Mouse (Mus musculus): ENCODE measurements around the gene Cacnb2. TPM values are rescaled to one million over a fixed set of nuclear protein-coding genes. Genes with fewer than 3 reads are reported as not detected.
"Not testable (repeated sequence)": the region's sequence is repeated elsewhere in the genome, so short reads cannot be mapped to it uniquely, and the experiment has no call there.

The Cacnb2 gene
- total RNA-seq, 4 experiments from 2014 or later: 70.5 to 105 (median 82.0) TPM

DNA sequence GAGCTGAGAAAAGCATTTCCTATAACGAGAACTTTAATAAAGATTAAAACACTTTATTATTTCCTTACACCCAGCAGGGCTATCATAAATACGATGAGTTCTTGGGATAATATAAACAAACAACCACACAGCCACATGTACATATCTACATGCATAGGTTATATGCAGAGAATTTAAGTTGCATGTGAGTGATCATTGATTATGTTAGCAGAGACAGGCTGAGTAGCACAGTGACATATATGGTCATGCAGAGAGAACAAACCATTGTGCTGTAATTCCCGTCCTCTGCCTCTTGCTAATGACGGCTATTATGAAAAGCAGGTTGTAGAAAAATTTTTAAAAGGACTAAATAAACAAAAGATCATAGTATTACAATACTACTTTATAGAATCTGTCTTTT lies 53.8 kb downstream of the Cacnb2 start:
- no peak for DNase-seq (ENCODE audit: low spot score)

DNA sequence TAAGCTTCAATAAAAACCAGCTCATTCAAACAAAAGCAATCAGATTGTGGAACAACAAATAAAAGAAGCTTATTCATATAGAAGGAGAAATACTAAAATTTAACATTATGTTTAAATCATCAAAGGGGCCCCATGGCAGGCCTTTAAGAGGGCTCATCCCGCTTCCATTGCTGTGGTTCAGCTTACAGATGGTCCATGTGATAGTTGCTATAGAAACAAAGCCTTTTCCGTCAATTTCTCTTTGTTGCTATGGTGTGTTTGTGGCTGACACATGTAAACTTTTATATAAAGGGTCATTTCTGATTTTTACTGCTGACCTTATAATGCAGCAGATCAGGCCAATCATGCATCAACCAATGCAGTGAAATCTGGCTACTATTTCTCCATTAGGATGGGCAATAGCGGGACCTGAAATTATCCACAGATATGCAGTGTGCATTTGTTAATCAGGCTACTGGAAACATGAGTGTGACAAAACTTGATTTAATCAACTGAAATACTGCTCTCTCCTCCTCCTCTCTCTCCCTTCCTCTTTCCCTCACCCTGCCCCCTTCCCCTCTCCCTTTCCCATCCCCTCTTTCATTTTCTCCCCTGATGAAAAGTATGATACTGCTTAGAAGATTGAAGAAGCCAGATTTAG lies 54.4 kb downstream of the Cacnb2 start:
- no peak for DNase-seq (ENCODE audit: low spot score)

DNA sequence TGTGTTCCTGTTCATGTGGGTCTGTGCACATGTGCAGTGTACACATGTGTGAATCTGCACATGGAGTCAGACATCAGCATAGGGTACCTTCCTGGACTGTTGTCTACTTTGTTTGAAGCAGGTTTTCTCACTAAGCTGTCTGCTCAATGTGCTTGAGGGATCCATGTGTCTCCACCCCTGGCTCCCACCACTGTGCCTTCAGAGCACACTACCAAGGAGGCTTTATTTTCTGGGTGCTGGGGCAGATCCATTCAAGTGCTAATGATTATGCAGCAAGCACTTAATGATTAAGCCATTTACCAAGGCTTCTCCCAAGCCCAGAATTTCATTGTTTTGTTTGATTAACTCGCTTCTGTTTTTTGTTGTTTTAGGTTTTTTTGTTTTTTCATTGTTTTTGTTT lies 62.3 kb downstream of the Cacnb2 start:
- DNase-seq (ENCODE audit: low spot score): no peak

DNA sequence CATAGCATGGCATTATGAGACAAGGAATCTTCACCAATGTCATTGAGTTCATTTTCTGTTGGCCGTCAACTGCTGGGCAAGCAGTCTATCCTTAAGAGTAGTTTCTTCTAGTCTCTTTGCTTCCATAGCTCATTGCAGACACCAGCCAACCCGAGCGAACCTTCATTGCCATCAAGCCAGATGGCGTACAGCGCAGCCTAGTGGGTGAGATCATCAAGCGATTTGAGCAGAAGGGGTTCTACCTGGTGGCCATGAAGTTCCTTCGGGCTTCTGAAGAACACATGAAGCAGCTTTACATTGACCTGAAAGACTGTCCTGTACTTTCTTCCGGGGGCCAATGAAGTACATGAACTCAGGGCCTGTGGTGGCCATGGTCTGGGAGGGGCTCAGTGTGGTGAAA lies 69.2 kb downstream of the Cacnb2 start:
- DNase-seq (ENCODE audit: low spot score): no peak

DNA sequence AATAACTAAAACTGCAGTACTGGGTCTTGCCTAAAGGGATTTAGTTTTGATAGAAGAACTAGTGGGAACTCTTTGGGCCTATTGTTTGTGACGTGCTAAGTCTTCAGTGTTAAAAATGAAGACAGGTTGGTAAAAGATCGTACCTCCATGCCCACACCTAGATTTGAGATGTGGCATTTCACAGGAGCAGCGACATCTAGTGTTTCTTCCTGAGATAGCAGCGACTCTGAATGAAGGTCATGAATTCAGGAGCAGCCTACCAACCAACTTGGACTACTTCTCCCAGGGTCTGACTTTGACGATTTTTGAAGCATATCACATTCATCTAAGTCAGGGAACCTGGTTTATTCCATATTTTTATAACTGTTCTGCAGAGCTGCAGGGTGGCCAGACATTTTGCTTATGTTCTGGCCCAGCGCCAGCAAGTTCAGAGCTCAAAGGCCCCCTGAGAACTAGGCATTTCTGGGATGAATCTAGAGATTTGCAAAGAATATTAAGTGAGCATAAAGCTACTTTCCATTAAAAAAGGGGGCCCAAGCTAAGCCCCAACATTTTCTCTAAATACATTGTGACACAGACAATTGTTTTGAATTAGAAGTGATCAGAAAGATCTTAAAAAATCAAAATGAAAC lies 74.1 kb downstream of the Cacnb2 start:
- peak; percentile 9 for DNase-seq (ENCODE audit: low spot score)

DNA sequence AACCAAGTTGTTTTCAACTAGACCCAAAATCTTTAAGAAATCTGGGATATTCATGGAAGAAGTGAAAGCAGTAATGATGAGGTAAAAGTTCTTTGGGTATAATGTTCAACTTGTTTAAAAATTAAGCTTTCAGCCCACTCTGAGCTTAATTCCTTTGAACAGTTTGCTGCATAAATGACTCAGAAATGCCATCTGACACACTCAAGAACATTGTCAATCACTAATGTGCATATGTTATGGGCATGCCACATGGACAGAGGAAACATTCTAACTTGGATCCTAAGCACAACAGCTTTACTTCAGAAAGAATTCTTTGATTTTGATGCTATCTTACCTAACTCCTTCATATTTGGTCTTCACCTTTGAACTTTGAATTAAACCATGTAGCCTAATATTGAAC lies 81.3 kb downstream of the Cacnb2 start:
- DNase-seq (ENCODE audit: low spot score): no peak

DNA sequence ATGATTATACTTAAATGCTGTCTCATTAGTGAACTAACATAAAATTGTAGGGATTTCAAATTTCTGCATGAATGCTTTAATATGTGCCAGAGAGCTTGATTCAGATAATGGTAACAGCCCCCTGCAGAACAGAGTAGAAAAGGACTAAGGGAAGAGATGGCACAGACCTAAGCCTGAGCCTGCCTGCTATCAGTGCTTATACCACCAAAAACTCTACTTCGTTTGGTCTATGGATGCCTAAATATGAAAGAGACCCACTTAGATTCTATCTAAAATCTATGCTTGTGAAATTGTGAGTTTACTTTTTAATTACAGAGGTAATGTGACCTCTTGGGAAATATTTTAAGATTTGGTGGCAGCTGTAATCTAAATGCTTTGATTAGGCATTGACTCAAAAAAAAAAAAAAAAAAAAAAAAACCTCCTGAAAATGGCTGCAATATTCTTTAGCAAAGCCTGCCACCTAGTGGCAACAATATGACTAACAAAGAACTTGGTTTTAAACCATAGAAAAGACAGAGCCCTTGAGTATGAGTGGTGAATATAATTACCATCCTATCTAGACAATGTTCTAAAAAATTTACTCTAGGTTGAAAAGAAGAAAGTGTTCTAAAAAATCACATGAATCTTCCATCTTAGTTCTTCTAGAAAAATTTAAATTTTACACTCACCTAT lies 100.2 kb downstream of the Cacnb2 start:
- peak; percentile 21 for DNase-seq (ENCODE audit: low spot score)

DNA sequence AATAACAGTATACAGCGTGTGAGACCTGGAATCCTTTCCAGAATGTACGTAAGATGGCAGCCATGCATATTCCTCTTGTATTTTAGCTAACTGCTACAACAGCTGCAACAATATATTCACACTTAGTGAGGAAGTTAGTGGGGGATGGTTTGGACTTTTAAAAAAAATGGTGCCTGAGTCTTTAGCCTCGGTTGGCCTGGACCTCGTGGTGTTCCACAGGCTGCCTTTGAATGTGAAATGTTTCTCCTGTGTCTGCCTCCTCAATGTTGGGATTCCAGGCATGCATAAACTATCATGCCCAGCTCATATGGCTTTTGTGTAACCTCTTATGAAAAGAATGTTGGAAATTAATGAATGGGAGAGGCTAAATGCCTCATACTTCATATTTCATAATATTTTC lies 100.8 kb downstream of the Cacnb2 start:
- DNase-seq (ENCODE audit: low spot score): no peak

DNA sequence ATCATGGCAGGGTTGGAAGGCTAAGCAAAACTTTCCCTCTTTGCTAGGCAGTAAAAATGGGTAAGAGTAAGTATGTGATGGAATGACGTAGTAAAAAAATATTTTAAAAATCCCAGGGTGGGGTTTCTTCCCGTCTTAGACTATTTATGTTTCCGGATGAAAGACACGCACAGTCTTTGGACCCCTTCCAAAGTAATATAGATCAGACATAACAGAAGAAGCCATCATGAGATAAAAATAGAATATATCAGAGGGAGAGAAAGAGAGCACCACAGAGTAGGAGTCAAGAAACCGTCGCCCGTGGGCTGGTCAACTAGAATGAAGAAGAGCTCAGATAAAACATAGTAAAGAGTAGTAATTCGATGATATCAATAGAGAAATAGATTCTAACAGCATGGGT lies 107.4 kb downstream of the Cacnb2 start:
- DNase-seq (ENCODE audit: low spot score): no peak

DNA sequence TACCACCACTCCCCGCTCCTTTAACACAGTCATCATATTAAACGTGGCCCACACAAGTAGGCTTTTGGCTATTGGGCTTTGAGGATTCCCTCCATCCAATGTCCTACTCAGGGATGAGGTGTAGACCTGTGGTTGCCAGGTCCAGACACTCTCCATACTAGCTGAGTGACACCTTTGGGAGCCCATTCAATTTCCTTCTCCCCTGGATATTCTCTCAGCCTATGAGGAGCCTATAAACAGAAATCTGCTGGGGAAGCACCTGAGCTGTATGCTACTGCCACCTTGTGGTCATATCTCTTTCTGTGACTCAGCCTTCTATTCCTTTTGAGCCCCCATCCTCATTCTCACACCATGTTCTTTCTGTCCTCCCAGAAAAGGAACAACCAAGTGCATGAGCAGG lies 108.9 kb downstream of the Cacnb2 start:
- no peak for DNase-seq (ENCODE audit: low spot score)

DNA sequence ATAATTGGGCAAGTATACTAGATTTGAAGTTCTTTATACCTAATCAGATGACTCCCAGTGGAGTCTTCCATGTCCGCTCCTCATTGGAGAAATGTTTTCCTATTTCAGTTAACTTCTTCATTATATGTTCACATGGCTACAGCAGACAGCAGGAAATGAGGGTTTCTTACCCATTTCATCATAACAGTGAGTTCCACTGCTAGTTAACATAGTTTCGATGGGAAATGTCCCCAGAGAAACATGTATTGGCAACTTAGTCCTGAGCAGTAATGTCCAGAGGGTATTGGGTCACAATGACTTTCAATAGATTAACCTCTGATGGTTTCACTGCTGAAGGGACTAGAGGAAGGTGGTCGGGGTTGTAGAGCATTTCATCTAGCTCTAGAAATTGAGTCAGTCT lies 110.2 kb downstream of the Cacnb2 start:
- no peak for DNase-seq (ENCODE audit: low spot score)

DNA sequence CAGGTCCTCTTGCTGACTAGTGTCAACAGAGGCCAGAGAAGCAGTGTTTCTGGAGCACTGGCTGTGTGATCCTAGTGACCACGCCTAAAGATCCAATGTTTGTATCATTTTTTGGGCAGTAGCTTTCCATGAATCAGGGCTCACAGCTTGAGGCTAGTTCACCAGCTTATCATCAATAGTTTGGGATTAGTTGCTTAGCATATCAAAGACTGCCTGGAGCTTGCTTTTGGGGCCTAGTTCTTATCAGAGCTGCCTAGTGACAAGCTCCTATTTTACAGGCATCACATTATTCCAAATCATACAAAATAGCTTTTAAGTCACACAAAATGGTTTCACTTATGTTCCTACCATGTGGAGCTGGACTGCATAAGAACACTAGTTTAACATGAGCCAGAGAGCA lies 113.8 kb downstream of the Cacnb2 start:
- no peak for DNase-seq (ENCODE audit: low spot score)

DNA sequence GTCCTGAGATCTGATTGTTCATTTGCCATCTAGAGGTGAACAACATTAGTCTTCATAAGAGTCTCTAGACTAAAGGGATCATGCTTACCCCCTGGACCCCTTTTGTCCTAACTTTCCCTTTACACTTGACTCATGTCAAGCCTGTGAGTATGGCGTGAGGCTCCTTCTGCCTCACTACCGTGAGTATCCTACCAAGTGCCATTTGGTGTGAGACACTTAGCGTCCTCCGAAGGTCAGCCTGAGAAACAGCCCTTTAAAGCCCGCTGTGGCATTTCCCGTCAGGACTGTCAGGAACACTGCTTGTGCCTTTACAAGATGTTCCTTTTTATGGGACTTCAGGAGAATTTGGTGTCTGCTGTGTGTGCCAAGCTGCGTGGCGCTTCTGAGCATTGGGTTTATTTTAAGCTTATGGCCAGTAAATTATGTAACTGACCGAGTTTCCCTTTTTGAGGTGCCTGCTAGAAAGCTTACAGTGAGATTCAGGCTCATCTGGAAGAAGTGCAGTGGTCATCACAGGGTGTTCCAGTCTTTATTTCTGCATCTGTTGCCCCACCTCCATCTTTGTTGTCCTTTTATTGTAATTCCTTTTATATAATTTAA lies 116.3 kb downstream of the Cacnb2 start:
- no peak for DNase-seq (ENCODE audit: low spot score)

DNA sequence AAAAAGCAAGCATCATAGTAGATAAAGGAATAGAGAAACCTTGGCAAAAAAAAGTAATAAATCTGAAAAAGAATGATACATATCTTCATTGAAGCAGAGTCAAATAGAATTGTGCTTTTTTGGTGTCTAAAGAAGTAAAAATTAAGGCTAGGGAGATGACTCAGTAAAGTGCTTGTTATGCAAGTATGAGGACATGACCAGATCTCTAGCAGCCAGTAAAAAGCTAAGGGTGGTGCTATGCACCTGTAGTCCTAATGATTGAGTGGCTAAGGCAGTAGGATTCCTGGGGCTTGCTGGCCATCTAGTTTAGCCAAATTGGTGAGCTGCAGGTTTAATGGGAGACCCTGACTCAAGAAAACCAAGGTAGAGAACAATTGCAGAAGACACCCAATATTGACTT lies 122.5 kb downstream of the Cacnb2 start:
- DNase-seq (ENCODE audit: low spot score): no peak

DNA sequence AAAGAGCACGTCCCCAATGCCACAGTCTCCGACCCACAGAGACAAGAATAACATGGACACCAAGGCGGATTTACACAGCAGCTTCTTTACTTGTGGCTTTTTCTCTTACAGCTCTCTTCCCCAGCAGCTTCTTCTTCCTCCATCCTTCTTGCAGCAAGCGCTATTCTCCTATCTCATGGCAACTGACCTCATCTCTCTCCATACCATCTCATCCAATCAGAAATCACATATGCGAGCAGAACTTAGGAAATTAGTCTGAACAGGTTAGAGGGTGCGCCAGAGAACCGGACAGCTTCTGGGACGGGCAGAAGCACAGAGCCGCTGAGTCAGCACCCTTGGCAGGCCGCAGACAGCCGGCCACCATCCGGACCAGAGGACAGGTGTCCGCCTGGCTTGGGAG lies 123.7 kb downstream of the Cacnb2 start:
- not testable (repeated sequence) for DNase-seq (ENCODE audit: low spot score)

DNA sequence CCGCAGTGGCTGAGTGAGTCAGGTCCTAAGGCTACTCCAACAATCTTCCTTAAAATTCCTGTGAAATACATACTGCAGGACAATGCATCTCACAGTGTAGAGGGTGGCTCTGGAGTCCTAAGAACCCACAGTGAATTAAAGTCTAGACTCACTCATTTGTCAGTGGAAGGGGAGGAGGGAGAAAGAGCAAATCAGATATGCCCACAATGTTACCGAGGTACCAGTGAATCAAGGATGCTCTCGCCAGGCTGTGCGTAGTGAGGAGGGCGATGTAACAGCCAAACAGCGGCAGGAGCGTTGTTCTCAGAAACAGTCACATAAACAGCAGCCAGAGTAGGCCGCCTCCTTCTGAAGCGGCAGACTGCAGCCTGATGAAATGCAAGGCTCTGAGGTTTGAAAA lies 136.0 kb downstream of the Cacnb2 start:
- no peak for DNase-seq (ENCODE audit: low spot score)

DNA sequence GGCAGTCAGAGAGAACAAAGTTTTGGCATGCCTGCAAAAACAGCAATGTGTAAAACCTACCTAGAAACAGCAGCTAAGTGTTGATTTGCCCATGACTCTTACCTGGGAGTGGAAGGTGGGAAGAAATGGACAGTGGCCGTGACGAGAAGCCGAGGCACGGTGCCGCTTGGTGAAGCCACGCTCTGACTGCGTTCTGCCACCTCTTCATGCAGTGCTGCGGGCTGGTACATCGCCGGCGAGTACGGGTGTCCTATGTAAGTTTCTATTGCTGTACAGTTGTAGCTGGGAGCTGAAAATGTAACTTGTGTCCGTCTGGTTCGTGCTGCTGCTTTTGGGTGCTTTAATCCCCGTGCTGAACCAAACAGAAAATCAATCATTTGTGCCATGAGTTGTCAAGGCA lies 136.6 kb downstream of the Cacnb2 start:
- no peak for DNase-seq (ENCODE audit: low spot score)

DNA sequence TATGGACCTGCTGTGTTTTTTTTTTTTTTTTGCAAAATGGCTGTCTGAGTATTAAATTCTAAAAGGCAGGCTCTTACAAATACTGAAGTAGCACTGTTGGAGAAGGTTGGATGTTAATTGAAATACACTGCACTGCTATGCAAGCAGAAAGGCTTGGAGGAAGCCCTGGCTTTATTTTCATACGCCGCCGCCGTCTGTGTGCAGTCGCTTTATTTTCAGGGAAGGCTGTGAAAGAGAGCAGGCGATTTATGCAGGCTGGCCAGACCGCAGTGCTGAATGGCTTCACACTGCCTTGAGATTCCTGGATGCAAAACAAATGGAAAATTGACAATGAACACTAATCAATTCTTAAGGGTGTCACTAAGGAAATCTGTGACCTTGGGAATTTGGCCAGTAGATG lies 137.5 kb downstream of the Cacnb2 start:
- no peak for DNase-seq (ENCODE audit: low spot score)

DNA sequence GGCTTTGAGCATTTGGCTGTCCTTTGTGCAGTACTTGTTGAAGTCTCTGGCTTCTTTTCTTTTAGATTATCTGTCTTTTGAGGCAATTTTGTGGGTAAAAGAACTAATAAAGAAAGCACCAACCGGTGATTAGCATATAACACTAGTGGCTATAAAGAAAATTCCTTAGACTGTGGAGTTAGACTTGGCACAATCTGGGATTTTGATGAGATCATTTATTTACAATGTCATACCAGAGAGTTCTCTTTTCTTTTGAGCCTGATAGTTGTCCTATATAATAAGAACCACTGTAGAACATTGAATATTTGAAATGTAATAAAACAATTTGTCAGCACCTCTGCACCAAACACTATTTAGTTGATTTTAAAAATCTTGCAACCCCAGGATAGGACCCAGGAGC lies 141.9 kb downstream of the Cacnb2 start:
- DNase-seq (ENCODE audit: low spot score): no peak

DNA sequence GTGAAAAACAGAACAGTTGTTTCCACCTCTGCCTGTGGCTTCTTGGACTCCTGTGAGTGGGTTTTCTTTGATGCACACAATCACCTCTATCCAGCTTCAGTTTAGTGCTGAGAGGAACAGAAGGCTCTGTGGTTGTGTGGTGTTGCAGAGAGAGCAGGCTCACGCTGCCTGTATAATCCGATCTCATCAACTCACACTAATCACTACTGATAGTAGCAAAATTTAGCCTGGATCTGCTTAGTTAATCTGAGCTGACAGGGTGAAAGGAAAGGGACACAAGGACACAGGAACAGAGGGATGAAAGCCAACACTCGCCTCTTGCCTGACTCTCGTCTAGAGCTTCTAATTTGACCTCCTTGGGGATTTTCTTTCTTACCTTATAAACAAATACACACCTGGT lies 160.0 kb downstream of the Cacnb2 start:
- no peak for DNase-seq (ENCODE audit: low spot score)

DNA sequence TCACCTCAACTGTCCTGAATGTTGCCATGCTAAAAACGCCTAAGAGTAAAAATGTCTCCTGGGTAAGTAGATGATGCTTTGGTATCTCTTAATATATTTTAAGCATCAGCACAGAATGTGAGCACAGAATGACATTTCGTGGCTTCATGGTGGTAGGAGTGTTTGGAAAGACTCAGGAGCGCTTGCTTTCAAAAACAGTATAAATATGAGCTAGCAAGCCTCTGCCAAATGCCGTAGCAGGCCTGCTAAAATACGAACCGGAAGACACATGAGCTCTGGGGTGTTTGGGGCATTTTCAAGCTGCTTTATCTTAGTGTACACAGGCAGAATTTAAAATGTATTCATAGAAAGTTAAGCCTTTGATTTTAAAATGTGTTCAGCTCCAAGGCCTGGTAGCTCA lies 161.0 kb downstream of the Cacnb2 start:
- DNase-seq (ENCODE audit: low spot score): no peak

DNA sequence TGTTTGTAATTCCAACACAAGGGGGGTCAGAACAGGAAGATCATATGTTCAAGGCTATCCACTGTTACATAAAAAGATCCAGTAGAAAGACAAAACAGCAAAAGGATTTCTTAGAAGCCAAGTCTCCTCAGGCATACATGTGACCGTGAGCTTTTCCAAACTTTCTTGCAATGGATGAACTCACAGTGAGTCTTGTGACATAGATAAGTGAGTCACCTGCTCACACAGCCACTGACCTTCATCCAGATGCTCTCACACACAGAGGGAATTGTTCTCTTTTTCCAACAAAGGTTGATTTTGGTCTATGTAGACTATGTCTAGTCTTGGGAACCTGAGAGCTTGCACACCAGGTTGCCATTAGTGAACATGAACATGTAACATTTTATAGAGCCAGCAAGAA lies 166.6 kb downstream of the Cacnb2 start:
- DNase-seq (ENCODE audit: low spot score): no peak

DNA sequence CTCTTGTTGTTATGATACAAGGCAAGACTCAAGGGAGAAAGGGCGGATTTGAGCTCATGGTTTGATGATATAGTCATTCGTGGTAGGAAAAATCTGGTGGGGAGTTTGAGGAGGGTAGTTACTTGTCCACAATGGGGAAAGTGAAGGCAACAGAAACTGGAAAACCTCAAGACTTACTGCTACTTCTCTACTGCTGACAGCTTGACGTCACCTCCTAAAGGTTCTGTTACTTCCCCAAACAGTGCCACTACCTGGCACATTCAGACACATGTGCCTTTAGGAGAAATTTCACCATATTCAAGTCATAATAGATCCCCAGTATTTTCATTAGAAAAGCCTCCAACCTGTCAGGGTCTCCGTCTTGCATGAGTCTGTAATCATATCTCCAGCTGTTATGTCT lies 167.7 kb downstream of the Cacnb2 start:
- no peak for DNase-seq (ENCODE audit: low spot score)

Data from heart, adult 8-10 months (tissue).